Mouse (Mus musculus): Measurements from ENCODE around the gene Aff4. TPM values are rescaled to one million over a fixed set of nuclear protein-coding genes. Genes with fewer than 3 reads are reported as not detected.

Gene Aff4
- total and polyA plus RNA-seq, 2 experiments from 2014 or later, result 90.2 to 103 TPM

DNA sequence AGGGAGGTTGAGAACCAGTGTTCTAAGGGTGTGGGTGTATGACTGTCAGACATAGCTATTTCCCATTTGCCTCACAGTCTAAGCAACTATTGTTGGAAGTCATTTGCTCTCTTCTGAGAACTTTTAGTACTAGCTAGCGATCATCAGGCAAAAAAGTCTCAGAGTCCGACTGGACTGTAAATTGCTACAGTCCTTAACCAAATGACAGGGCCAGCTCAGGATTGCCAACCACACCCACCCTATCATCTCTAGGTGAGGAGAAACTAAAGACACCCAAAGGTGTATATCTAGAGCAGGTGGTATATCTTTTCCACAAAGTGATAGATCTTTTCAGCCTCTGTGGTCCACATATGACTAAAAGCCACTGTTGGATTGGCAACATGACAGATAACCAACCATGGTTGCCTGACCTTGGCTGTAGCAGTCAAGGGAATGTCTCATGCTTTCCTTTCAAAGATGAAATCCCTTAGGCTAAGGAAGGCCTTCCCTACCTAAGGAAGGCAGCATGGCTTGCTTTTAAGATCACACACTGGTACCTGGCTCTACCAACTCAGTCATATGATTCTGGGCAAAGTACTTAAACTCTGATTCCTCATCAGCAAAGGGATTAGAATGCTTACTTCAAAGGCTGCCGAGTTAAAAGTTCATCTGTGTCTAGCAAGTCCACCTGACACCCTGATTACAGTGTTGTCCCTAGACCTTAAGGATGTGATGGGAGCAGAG, 77.5 kb downstream of the Aff4 start:
- H3K9ac ChIP-seq (replicated peaks; ENCODE audit: low read length, poor library complexity, severe bottlenecking), result no peak overlapping the region
- ATAC-seq (ENCODE audit: low FRiP score), result no peak
- H3K27me3 ChIP-seq (ENCODE audit: insufficient read depth, low read length), result no peaks in the 10 kb centered on the region
- H3K4me3 ChIP-seq (ENCODE audit: low read depth, low read length), result no peak overlapping the region
- peaks cover 9% of the 10 kb centered on the region for H3K36me3 ChIP-seq (ENCODE audit: insufficient read depth, low read length)
- WGBS, result 97% methylated on average over 3 of the region's 3 CpGs
- peaks cover 9% of the 10 kb centered on the region; the same call in 1 of the 2 replicates for H3K4me1 ChIP-seq (ENCODE audit: insufficient read depth, low read length)
- H3K9me3 ChIP-seq (ENCODE audit: low read length), result no peaks in the 10 kb centered on the region
- no peak for TF ChIP-seq CTCF (IDR thresholded peaks at IDR 0.05)
- no peak overlapping the region for H3K4me2 ChIP-seq (ENCODE audit: low read depth, low read length, poor library complexity, severe bottlenecking)
- no peak for DNase-seq (ENCODE audit: low spot score)
- H3K27ac ChIP-seq (ENCODE audit: low read depth, low read length), result no peak overlapping the region

DNA sequence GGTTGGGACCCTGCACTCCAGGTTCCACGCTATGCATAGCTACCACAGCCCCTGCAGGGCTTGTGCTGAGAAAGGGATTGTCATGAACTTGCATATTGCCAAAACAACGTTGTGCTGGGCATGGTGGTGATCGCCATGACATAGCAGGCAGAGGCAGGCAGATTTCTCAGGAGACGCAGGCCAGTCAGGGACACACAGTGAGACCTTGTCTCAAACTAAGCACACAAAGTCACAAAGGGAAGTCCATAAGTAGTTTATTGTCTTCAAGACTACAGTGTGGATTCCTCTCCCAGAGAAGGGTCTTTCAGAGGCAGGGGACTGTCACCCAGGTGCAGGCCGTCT, 78.1 kb downstream of the Aff4 start:
- H3K4me2 ChIP-seq (ENCODE audit: low read depth, low read length, poor library complexity, severe bottlenecking), result no peak overlapping the region
- DNase-seq (ENCODE audit: low spot score) (no peak), ATAC-seq (ENCODE audit: low FRiP score) (no peak)
- H3K4me1 ChIP-seq (ENCODE audit: insufficient read depth, low read length), result peaks cover 9% of the 10 kb centered on the region; the same call in 1 of the 2 replicates
- no peak for TF ChIP-seq CTCF (IDR thresholded peaks at IDR 0.05)
- no peaks in the 10 kb centered on the region for H3K9me3 ChIP-seq (ENCODE audit: low read length)
- H3K4me3 ChIP-seq (ENCODE audit: low read depth, low read length), result no peak overlapping the region
- no peak overlapping the region for H3K9ac ChIP-seq (replicated peaks; ENCODE audit: low read length, poor library complexity, severe bottlenecking)
- WGBS, result 93% methylated on average over 5 of the region's 5 CpGs
- no peaks in the 10 kb centered on the region for H3K27me3 ChIP-seq (ENCODE audit: insufficient read depth, low read length)
- no peak overlapping the region for H3K27ac ChIP-seq (ENCODE audit: low read depth, low read length)
- peaks cover 9% of the 10 kb centered on the region for H3K36me3 ChIP-seq (ENCODE audit: insufficient read depth, low read length)

DNA sequence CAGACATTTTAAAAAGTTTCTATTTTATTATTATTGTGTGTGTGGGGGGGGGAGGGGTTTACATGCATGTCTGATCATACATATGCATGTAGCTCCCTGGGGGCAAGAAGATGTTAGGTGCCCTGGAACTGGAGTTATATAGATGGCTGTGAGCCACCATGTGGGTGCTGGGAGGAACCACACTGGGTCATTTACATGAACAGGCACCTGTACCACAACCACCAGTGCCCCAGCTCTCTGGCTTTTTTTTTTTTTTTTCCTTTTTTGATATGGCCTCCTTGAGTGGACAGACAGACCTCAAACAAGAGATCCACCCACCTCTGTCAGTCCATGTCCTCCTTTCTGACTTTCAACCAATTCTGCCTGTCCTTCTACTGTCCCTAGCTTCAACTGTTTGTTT, 78.5 kb downstream of the Aff4 start:
- no peak for DNase-seq (ENCODE audit: low spot score)
- Histone ChIP-seq H3K4me3 (ENCODE audit: low read depth, low read length) (no peak overlapping the region; the same call in 1 of the 2 replicates), H3K4me1 (ENCODE audit: insufficient read depth, low read length) (peaks cover 9% of the 10 kb centered on the region; the same call in 1 of the 2 replicates), H3K9me3 (ENCODE audit: low read length) (no peaks in the 10 kb centered on the region), H3K36me3 (ENCODE audit: insufficient read depth, low read length) (peaks cover 9% of the 10 kb centered on the region), H3K27me3 (ENCODE audit: insufficient read depth, low read length) (no peaks in the 10 kb centered on the region), H3K27ac (ENCODE audit: low read depth, low read length) (no peak overlapping the region), H3K9ac (replicated peaks; ENCODE audit: low read length, poor library complexity, severe bottlenecking) (no peak overlapping the region), H3K4me2 (ENCODE audit: low read depth, low read length, poor library complexity, severe bottlenecking) (peak overlapping the region; percentile 62; the same call in 1 of the 2 replicates)
- TF ChIP-seq CTCF (IDR thresholded peaks at IDR 0.05), result no peak
- no peak for ATAC-seq (ENCODE audit: low FRiP score)

DNA sequence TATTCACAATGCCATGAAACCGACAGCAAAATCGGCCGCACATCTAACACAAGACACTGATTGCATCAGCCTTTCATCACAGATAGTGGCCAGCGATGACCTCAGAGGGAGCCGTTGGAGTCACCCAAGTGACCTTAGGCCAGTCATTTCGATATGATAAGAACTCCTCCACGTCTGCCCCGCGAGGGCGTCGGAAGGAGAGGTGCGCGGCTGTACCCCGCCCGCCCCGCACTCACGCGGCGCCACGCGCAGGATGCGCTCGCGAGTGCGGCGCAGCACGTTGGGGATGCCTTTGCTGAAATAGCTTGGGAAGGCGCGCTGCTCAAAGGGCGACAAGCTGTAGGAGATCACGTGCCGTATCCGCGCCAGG, 79.7 kb downstream of the Aff4 start:
- no peak for TF ChIP-seq CTCF (IDR thresholded peaks at IDR 0.05)
- H3K4me3 ChIP-seq (ENCODE audit: low read depth, low read length), result peak overlapping the region; percentile 62
- peak overlapping the region; percentile 80 for H3K9ac ChIP-seq (replicated peaks; ENCODE audit: low read length, poor library complexity, severe bottlenecking)
- H3K27ac ChIP-seq (ENCODE audit: low read depth, low read length), result peak overlapping the region; percentile 83
- ATAC-seq (ENCODE audit: low FRiP score) (peak; percentile 56), DNase-seq (ENCODE audit: low spot score) (peak; percentile 32)
- peaks cover 9% of the 10 kb centered on the region; the same call in 1 of the 2 replicates for H3K4me1 ChIP-seq (ENCODE audit: insufficient read depth, low read length)
- H3K9me3 ChIP-seq (ENCODE audit: low read length), result no peaks in the 10 kb centered on the region
- H3K27me3 ChIP-seq (ENCODE audit: insufficient read depth, low read length), result no peaks in the 10 kb centered on the region
- H3K36me3 ChIP-seq (ENCODE audit: insufficient read depth, low read length), result peaks cover 9% of the 10 kb centered on the region
- H3K4me2 ChIP-seq (ENCODE audit: low read depth, low read length, poor library complexity, severe bottlenecking), result peak overlapping the region; percentile 62
- under 1% methylated on average over 34 of the region's 34 CpGs for WGBS

DNA sequence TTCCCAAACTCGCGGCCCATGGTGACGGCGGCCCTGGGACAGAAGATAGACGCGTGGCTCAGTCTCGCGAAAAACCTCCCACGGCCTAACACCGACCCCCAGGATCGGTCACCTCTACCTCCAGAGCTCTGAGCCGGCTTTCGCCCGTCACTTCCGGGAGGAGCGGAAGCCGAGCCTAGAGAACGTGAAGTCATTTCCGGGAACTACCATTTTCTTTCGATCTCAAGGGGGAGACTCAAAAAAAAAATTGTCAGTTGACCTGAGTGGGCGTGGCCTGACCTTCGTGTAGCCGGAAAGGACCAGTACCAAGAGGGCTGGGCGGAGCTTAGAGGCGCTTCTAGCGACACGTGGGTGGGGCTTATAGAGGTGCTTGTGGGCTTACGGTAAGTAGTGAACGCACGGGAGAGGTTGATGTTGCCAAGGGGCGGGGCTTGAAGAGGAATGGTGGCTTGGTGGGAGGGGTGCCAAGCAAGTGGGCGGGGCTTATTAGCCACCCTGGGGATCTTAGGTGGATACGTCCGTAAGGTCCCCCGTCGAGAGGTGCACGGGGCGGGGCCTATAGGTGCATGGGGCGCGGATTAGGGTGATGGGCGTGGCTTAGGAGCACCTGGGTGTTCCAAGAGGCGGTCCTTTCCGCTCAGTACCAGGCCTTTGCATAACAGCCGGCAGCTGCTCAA, 80.2 kb downstream of the Aff4 start, which contains the start of the genes Uqcrq and Gdf9:
TSS of gene Uqcrq (minus strand) at position 162 of the 677 bp plus-strand sequence.
TSS of gene Gdf9 (plus strand) at position 354 of the 677 bp plus-strand sequence.
- peak within 1 kb of the TSS; percentile 64 for H3K4me2 ChIP-seq (ENCODE audit: low read depth, low read length, poor library complexity, severe bottlenecking)
- H3K9ac ChIP-seq (replicated peaks; ENCODE audit: low read length, poor library complexity, severe bottlenecking), result peak within 1 kb of the TSS; percentile 80
- ATAC-seq (ENCODE audit: low FRiP score) (peak; percentile 96), DNase-seq (ENCODE audit: low spot score) (peak; percentile 100)
- H3K27me3 ChIP-seq (ENCODE audit: insufficient read depth, low read length), result no peaks in the 10 kb centered on the region
- H3K9me3 ChIP-seq (ENCODE audit: low read length), result no peaks in the 10 kb centered on the region
- H3K4me3 ChIP-seq (ENCODE audit: low read depth, low read length), result peak within 1 kb of the TSS; percentile 62
- peaks cover 9% of the 10 kb centered on the region; the same call in 1 of the 2 replicates for H3K4me1 ChIP-seq (ENCODE audit: insufficient read depth, low read length)
- peaks cover 9% of the 10 kb centered on the region for H3K36me3 ChIP-seq (ENCODE audit: insufficient read depth, low read length)
- TF ChIP-seq CTCF (IDR thresholded peaks at IDR 0.05), result no peak
- peak within 1 kb of the TSS; percentile 83 for H3K27ac ChIP-seq (ENCODE audit: low read depth, low read length)
- 1% methylated on average over 44 of the region's 44 CpGs for WGBS

All from midbrain, postnatal 0 days (tissue).